Mouse (Mus musculus) stomach, embryonic 14.5 days (tissue): ENCODE data around the gene Vmn1r232. TPM values are rescaled to one million over a fixed set of nuclear protein-coding genes. Genes with fewer than 3 reads are reported as not detected.

Experiments used
- ATAC-seq: fragments of 200-750 bp; cut with Nextera tagmentation; 2 replicates; pipeline ENCODE4 v1.8.0; 2017; ENCODE audit warnings: low read depth, moderate TSS enrichment; ENCODE audit not compliant: insufficient number of reproducible peaks, insufficient read depth, low FRiP score
- H3K27ac ChIP-seq: fragments of 300-500 bp; sonication (generic); 2 replicates; pipeline ENCODE4 v1.5.1; 2014; ENCODE audit warnings: mild to moderate bottlenecking, low read length, moderate library complexity, mixed read lengths
- H3K27me3 ChIP-seq: fragments of 300-500 bp; sonication (generic); 2 replicates; pipeline ENCODE4 v1.6.1; 2014; ENCODE audit warnings: low read length, control low read depth, mixed read lengths; ENCODE audit not compliant: control insufficient read depth, insufficient read depth
- H3K36me3 ChIP-seq: fragments of 300-500 bp; sonication (generic); 2 replicates; pipeline ENCODE4 v1.6.1; 2014; ENCODE audit warnings: mild to moderate bottlenecking, control low read depth, low read length, moderate library complexity, mixed read lengths; ENCODE audit not compliant: control insufficient read depth, insufficient read depth
- H3K4me1 ChIP-seq: fragments of 300-500 bp; sonication (generic); 2 replicates; pipeline ENCODE4 v1.6.1; 2014; ENCODE audit warnings: low read length, control low read depth, mixed read lengths; ENCODE audit not compliant: control insufficient read depth, insufficient read depth
- H3K4me2 ChIP-seq: fragments of 300-500 bp; sonication (generic); replicated peaks from 2 replicates; pipeline ENCODE4 v1.6.1; 2014; ENCODE audit warnings: low read depth, low read length, control low read depth
- H3K4me3 ChIP-seq: fragments of 300-500 bp; sonication (generic); 2 replicates; pipeline ENCODE4 v1.5.1; 2014; ENCODE audit warnings: low read depth, low read length, control low read depth
- H3K9ac ChIP-seq: fragments of 300-500 bp; sonication (generic); replicated peaks from 2 replicates; pipeline ENCODE4 v1.6.1; 2014; ENCODE audit warnings: low read depth, mild to moderate bottlenecking, control low read depth, low read length, moderate library complexity, mixed read lengths
- H3K9me3 ChIP-seq: fragments of 300-500 bp; sonication (generic); 2 replicates; pipeline ENCODE4 v1.6.1; 2016; ENCODE audit warnings: low read depth, low read length, control low read depth; ENCODE audit not compliant: control insufficient read depth
- WGBS: fragments of 180-500 bp; shearing (Covaris S2); extraction: QIAGEN DNeasy Blood & Tissue Kit; methylation state at CpG from one replicate; pipeline ENCODE4 v1.1.7; 2014; 5-methylcytosine and 5-hydroxymethylcytosine counted together
- polyA plus RNA-seq: library from polyadenylated mRNA; unstranded; fragments of >200 nt; fragmentation: Nextera tagmentation; extraction: Ambion mirVana; gene quantifications from 2 replicates; pipeline ENCODE4 v1.2.1, GENCODE M21; 2014

Gene Vmn1r232
- not detected in 2 replicates for polyA plus RNA-seq

DNA sequence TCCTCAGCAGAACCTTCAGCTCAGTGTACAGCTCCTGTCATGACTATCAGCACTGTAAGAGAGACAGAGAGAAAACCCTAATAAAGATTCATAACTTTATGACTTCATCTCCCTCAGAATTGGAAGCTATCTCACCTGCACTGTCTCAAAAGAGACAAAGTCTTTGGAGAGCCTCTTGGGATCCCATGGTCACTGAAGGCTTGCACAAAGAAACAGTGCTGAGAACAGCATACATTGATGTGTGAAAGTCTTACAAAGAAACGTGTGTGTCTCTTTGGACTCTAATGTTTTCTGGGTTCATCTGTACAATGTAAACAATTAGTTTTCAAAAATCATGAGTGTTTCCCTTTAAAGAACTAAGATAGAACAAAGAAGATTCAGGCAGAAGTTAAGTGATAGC is at the start of gene Vmn1r232:
Vmn1r232 (minus strand) TSS at position 101 of the 400 bp plus-strand sequence.
- ATAC-seq = no peak
- Histone ChIP-seq H3K27me3 (no peaks in the 10 kb centered on the region), H3K4me2 (no peak within 1 kb of the TSS), H3K9me3 (no peaks in the 10 kb centered on the region), H3K27ac (no peak within 1 kb of the TSS), H3K36me3 (no peaks in the 10 kb centered on the region), H3K9ac (no peak within 1 kb of the TSS), H3K4me1 (no peaks in the 10 kb centered on the region), H3K4me3 (no peak within 1 kb of the TSS)
- 54% methylated on average over 1 of the region's 1 CpGs for WGBS

DNA sequence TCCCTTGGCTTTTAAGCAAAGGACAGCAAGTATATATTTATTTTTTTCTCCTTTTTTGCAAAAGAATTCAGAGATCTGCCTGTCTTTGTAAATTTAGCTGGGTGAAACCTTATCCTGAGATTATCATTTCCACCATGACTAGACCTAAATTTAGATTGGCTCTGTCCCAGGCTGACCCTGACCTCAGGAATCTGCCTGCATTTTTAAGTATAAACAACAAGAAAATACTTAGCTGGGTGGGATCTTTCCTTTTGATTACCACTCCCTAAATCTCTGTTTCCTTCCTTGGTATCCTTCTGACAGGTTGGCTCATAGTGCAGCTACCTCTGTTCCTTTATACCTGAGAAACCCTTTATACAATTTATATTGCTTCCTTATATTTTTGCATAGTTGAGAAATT is 47.2 kb upstream of the Vmn1r232 start:
- Histone ChIP-seq H3K4me2 (no peak overlapping the region), H3K9ac (no peak overlapping the region), H3K27me3 (no peaks in the 10 kb centered on the region), H3K9me3 (no peaks in the 10 kb centered on the region), H3K36me3 (peaks cover 59% of the 10 kb centered on the region), H3K27ac (no peak overlapping the region), H3K4me1 (no peaks in the 10 kb centered on the region), H3K4me3 (no peak overlapping the region)
- ATAC-seq = no peak

DNA sequence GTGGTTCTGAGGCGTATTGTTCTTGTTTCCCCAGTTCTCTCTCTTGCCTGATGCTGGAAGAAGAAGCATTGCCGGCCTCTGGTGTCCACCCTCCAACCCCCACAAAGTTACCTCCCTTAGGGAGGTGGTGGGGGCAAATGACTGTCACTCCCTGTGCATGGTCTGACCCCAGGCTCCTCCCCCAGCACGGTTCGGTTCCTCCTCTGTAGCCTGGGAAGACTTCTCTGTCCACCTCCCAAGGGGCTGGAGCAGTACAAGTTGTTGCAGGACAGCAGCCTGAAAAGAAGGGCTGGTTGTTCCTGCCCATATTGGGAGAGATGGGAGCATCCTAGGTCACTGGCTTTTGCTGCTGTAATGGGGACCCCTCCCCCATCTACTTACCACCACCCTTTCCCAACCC is 45.9 kb upstream of the Vmn1r232 start:
- ATAC-seq = no peak
- WGBS = 90% methylated on average over 4 of the region's 4 CpGs
- peaks cover 71% of the 10 kb centered on the region for H3K36me3 ChIP-seq

GRCm38 (mm10) chr17:20960386-20960785 is 40.9 kb upstream of the Vmn1r232 start:
- H3K36me3 ChIP-seq = peaks cover 97% of the 10 kb centered on the region
- H3K27ac ChIP-seq = no peak overlapping the region
- H3K4me3 ChIP-seq = no peak overlapping the region
- no peak for ATAC-seq
- no peak overlapping the region for H3K4me2 ChIP-seq
- WGBS = 94% methylated on average over 5 of the region's 5 CpGs
- no peak overlapping the region for H3K9ac ChIP-seq
- H3K27me3 ChIP-seq = no peaks in the 10 kb centered on the region
- H3K9me3 ChIP-seq = no peaks in the 10 kb centered on the region
- H3K4me1 ChIP-seq = no peaks in the 10 kb centered on the region

More for the DNA sequence above, 45.9 kb upstream of the Vmn1r232 start:
- Histone ChIP-seq H3K27ac (no peak overlapping the region), H3K9me3 (no peaks in the 10 kb centered on the region), H3K4me2 (no peak overlapping the region), H3K4me1 (no peaks in the 10 kb centered on the region), H3K4me3 (no peak overlapping the region), H3K9ac (no peak overlapping the region), H3K27me3 (no peaks in the 10 kb centered on the region)

- Histone ChIP-seq H3K27ac (no peak overlapping the region), H3K9me3 (no peaks in the 10 kb centered on the region)
Measured at GRCm38 (mm10) chr17:20946636-20947035, 27.1 kb upstream of the Vmn1r232 start.

GRCm38 (mm10) chr17:20946026-20946565 is 26.6 kb upstream of the Vmn1r232 start:
- Histone ChIP-seq H3K4me3 (peak overlapping the region; percentile 71), H3K27me3 (no peaks in the 10 kb centered on the region), H3K4me2 (peak overlapping the region; percentile 75), H3K9me3 (no peaks in the 10 kb centered on the region), H3K27ac (peak overlapping the region; percentile 92), H3K9ac (peak overlapping the region; percentile 82), H3K4me1 (peaks cover 14% of the 10 kb centered on the region), H3K36me3 (no peaks in the 10 kb centered on the region)
- WGBS = under 1% methylated on average over 13 of the region's 13 CpGs
- ATAC-seq = no peak

More at GRCm38 (mm10) chr17:20946636-20947035, 27.1 kb upstream of the Vmn1r232 start:
- Histone ChIP-seq H3K4me2 (peak overlapping the region; percentile 75), H3K4me3 (peak overlapping the region; percentile 71), H3K36me3 (no peaks in the 10 kb centered on the region), H3K9ac (peak overlapping the region; percentile 82), H3K27me3 (no peaks in the 10 kb centered on the region), H3K4me1 (peaks cover 14% of the 10 kb centered on the region)
- no peak for ATAC-seq

DNA sequence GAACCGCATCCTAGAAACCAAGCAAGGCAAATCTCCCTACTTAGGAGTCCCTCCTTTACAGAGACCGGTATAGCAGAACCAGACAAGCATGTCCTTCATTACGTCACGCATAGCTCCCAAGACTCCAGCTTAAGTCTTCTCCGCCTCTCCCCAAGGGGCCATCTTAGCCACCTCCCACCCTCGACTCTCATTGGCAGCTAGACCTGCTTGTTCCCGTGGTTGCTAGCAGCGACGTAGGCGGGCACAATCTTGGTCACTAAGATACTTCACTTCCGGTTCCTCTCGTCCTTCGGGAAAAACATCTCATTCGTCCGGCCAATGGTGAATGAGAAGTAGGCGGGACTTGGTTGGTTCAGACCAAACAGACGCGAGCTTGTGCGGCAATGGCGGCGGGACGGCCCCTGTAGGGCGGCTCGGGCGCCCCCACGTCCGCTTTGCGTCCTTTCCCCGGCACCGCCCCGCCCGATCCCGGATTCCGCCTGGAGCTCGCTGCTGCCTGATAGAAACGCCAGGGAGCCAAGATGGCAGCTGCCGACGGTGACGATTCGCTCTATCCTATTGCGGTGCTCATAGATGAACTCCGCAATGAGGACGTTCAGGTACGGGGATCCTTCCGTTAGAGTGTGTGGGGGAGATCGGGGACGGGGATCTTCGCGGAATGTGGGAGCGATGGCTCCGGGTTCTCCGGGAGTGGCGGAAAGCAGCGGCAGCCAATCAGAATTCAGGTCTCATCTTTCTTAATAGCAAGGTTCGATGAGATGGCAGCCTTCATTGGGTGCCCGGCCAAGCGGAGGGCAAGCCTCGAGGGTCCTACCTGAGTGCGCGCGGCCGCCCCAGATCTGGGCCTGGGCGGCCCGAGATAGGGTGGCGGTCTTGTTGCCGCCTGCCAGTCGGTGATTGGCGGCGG is 25.7 kb upstream of the Vmn1r232 start, which contains the start of gene Ppp2r1a:
Ppp2r1a (plus strand) TSS at position 327 of the 907 bp plus-strand sequence.
- Histone ChIP-seq H3K27me3 (no peaks in the 10 kb centered on the region), H3K9ac (peak within 1 kb of the TSS; percentile 82), H3K36me3 (no peaks in the 10 kb centered on the region), H3K4me1 (peaks cover 14% of the 10 kb centered on the region), H3K9me3 (no peaks in the 10 kb centered on the region), H3K27ac (peak within 1 kb of the TSS; percentile 92), H3K4me3 (peak within 1 kb of the TSS; percentile 71), H3K4me2 (peak within 1 kb of the TSS; percentile 75)
- WGBS = under 1% methylated on average over 69 of the region's 69 CpGs
- peak; percentile 98 for ATAC-seq

GRCm38 (mm10) chr17:20944226-20944625 is 24.7 kb upstream of the Vmn1r232 start:
- Histone ChIP-seq H3K4me1 (peaks cover 14% of the 10 kb centered on the region), H3K9me3 (no peaks in the 10 kb centered on the region), H3K4me2 (peak overlapping the region; percentile 53), H3K9ac (peak overlapping the region; percentile 55), H3K4me3 (peak overlapping the region; percentile 71), H3K27ac (peak overlapping the region; percentile 82), H3K27me3 (no peaks in the 10 kb centered on the region), H3K36me3 (no peaks in the 10 kb centered on the region)
- 47% methylated on average over 3 of the region's 3 CpGs for WGBS
- no peak for ATAC-seq
